Mouse (Mus musculus) cerebellum, postnatal 25 days (tissue): ENCODE data around the gene Creld2.

Source experiments
- DNase-seq, 2 experiments: peaks; one replicate each; pipeline ENCODE4 v3.0.0; 2021; ENCODE audit warnings: mixed read lengths in 2 of 2

The Creld2 gene

GRCm38 (mm10) chr15:88829791-88830440 is 10.5 kb downstream of the Creld2 start:
- DNase-seq: no peak

GRCm38 (mm10) chr15:88830696-88831095 is 11.2 kb downstream of the Creld2 start:
- DNase-seq: no peak

- no peak for DNase-seq
These were observed 12.0 kb downstream of the Creld2 start for GRCm38 (mm10) chr15:88831482-88831881.

- DNase-seq: no peak
These were observed 13.1 kb downstream of the Creld2 start for GRCm38 (mm10) chr15:88832536-88832935.

GRCm38 (mm10) chr15:88836031-88836430 is 16.6 kb downstream of the Creld2 start:
- no peak for DNase-seq

GRCm38 (mm10) chr15:88836571-88836970 is 17.1 kb downstream of the Creld2 start:
- DNase-seq: no peak

GRCm38 (mm10) chr15:88837199-88837932 is 17.9 kb downstream of the Creld2 start:
- DNase-seq: peak; percentile 31 to 51

GRCm38 (mm10) chr15:88837977-88838376 is 18.5 kb downstream of the Creld2 start:
- no peak for DNase-seq

GRCm38 (mm10) chr15:88839271-88839670 is 19.8 kb downstream of the Creld2 start:
- peak; percentile 57 to 70 for DNase-seq

- DNase-seq: peak; percentile 70
These were observed 20.7 kb downstream of the Creld2 start for GRCm38 (mm10) chr15:88840126-88840525.

- DNase-seq: peak; percentile 48 to 62
These were observed 21.7 kb downstream of the Creld2 start for GRCm38 (mm10) chr15:88841160-88841559.

- DNase-seq: peak; percentile 90 to 92
These were observed 22.3 kb downstream of the Creld2 start for GRCm38 (mm10) chr15:88841580-88842299.

- DNase-seq: no peak
These were observed 22.8 kb downstream of the Creld2 start for GRCm38 (mm10) chr15:88842300-88842673.

- peak in 1 of 2 experiments; percentile 44 for DNase-seq
These were observed 24.1 kb downstream of the Creld2 start for GRCm38 (mm10) chr15:88843486-88844097.

GRCm38 (mm10) chr15:88844966-88845365 is 25.5 kb downstream of the Creld2 start:
- peak in 1 of 2 experiments; percentile 69 for DNase-seq

GRCm38 (mm10) chr15:88848661-88849060 is 29.2 kb downstream of the Creld2 start:
- no peak for DNase-seq

- no peak for DNase-seq
These were observed 30.2 kb downstream of the Creld2 start for GRCm38 (mm10) chr15:88849621-88850020.

GRCm38 (mm10) chr15:88850146-88850826 is 30.8 kb downstream of the Creld2 start:
- peak; percentile 88 to 89 for DNase-seq

- DNase-seq: no peak
These were observed 31.6 kb downstream of the Creld2 start for GRCm38 (mm10) chr15:88851076-88851475.

- DNase-seq: peak in 1 of 2 experiments; percentile 25
These were observed 32.2 kb downstream of the Creld2 start for GRCm38 (mm10) chr15:88851507-88852149.

GRCm38 (mm10) chr15:88853106-88853505 is 33.7 kb downstream of the Creld2 start:
- peak in 1 of 2 experiments; percentile 7 for DNase-seq
